Mouse (Mus musculus): ENCODE results near the gene Golga3.

Golga3 gene

DNA sequence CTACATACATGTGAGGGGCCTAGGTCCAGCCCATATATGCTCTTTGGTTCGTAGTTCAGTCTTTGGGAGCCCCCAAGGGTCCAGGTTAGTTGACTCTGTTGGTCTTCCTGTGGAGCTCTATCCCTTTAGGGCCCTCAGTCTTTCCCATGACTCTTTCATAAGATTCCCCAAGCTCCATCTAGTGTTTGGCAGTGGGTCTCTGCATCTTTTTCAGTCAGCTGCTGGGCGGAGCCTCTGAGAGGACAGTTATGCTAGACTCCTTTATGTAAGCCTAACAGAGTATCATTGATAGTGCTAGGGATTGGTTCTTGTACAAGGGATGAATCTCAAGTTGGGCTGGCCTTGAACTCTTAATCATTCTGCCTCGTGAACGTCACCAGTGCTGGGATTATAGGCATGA lies 43.8 kb downstream of the Golga3 start:
- CTCF ChIA-PET, result interaction anchor here in 3 of 4 experiments (0.6 to 2.1 kb wide), 4 partner anchors 10 to 702 kb away, joined by 3 to 13 read pairs (median 5); partner anchors contain the start of genes Ankle2 (in 1 of the 3), Pole (in 1 of the 3) and Pxmp2 (in 1 of the 3)
- POLR2A ChIA-PET, result interaction anchor here in 3 of 4 experiments (0.8 to 2.7 kb wide), 8 partner anchors 10 to 125 kb away, joined by 3 to 10 read pairs (median 6); partner anchors contain the start of genes Ankle2 (in 2 of the 3), Pole (in 1 of the 3) and Pxmp2 (in 1 of the 3)

DNA sequence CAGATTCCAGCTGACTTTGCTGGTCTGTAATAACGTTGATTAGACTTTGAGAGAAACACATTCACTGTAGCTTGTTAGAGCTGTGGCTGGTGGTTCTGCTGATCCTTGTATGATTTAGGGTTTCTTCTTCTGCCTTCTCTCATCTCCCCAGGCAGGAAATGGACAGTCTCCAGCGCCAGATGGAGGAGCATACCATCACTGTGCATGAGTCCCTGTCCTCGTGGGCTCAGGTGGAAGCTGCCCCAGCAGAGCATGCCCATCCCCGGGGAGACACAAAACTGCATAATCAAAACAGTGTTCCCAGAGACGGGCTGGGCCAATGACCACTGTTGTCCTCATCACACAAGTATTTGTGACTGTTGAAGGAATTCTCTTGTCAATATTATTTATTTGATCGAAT lies 46.3 kb downstream of the Golga3 start:
- POLR2A ChIA-PET, result interaction anchor here in 1 of 4 experiments (1.2 kb wide), 1 partner anchor 48 kb away, joined by 3 read pairs; no protein-coding TSS in a partner anchor
- CTCF ChIA-PET, result no interaction called here

DNA sequence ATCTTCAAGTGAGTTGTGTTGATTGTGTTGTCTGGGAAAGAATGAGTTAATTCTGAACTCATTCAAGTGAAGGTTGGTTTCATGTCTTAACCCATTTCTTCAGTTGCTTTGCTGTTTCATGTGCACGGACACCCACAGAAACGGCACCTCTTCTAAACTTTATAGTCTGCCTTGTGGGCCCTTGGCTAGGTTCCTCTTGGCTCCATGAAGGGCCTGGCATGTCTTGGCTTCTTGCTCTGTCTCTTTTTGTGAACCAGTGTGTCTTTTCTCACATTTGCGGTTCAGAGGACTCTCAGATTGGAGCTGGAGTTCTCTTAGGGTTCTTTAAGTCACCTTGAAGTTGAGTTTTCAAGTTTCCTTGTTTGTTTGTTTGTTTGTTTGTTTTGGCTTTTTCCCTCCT lies 48.6 kb downstream of the Golga3 start:
- POLR2A ChIA-PET, result interaction anchor here in 1 of 4 experiments (0.6 to 1.4 kb wide), 2 partner anchors 43 to 57 kb away, joined by 3 to 7 read pairs; no protein-coding TSS in a partner anchor
- CTCF ChIA-PET, result no interaction called here

DNA sequence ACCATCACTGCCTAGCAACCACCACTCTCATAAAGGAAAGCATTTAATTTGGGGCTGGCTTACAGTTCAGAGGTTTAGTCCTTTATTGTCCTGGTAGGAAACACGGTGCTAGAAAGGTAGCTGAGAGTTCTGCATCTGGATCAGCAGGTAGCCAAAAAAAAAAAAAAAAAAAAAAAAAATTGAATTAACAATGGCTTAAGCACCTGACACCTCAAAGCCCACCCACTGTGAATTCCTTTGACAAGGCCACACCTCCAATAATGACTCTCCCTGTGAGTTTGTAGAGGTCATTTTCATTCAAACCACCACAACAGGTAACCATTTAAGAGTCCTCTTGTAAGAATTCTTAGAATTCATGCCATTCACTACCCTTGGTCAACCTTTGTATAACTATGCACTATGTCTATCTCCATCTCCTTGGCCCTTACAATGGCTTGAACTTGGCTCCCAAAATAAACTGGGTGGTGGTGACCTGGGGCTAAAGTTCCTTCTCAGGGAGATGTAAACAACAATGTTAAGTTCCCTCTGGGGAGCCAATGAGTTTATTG lies 50.9 kb downstream of the Golga3 start:
- ChIA-PET CTCF (interaction anchor here in 3 of 4 experiments (0.6 to 1.6 kb wide), 6 partner anchors 17 to 225 kb away, joined by 3 to 14 read pairs (median 4); partner anchors contain the start of gene Pxmp2 (in 1 of the 3)), POLR2A (interaction anchor here (0.6 to 2.5 kb wide), 47 partner anchors 8 to 900 kb away, joined by 3 to 15 read pairs (median 4); partner anchors contain the start of genes Pole (in 3 of the 4), Pxmp2 (in 2 of the 4), Golga3 (in 1 of the 4) and Gtpbp6 (in 1 of the 4))

DNA sequence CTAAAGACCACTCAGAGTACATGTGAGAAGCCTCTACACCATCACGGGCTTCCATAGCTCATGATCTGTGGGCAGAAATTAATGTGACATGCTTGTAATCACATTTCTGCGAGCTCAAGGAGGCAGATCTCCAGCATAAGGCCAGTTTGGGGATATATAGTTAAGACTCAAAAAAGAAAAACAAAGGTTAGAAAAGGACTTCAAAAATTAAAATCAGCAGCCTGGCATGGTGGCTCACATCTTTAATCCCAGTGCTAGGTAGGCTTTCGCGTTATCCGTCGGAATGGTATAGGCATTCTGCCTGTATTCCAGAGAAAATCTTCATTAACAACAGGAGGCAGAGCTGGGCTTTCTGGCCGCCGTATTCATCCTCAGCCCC lies 53.9 kb downstream of the Golga3 start:
- ChIA-PET CTCF (interaction anchor here in 1 of 4 experiments (0.9 kb wide), 1 partner anchor 9 kb away, joined by 3 read pairs; no protein-coding TSS in a partner anchor), POLR2A (interaction anchor here (0.5 to 3.7 kb wide), 52 partner anchors 9 to 763 kb away, joined by 3 to 56 read pairs (median 4); partner anchors contain the start of genes Pxmp2 (in 4 of the 4), Pole (in 3 of the 4), Gm35315 (in 2 of the 4) and Pgam5 (in 2 of the 4))

DNA sequence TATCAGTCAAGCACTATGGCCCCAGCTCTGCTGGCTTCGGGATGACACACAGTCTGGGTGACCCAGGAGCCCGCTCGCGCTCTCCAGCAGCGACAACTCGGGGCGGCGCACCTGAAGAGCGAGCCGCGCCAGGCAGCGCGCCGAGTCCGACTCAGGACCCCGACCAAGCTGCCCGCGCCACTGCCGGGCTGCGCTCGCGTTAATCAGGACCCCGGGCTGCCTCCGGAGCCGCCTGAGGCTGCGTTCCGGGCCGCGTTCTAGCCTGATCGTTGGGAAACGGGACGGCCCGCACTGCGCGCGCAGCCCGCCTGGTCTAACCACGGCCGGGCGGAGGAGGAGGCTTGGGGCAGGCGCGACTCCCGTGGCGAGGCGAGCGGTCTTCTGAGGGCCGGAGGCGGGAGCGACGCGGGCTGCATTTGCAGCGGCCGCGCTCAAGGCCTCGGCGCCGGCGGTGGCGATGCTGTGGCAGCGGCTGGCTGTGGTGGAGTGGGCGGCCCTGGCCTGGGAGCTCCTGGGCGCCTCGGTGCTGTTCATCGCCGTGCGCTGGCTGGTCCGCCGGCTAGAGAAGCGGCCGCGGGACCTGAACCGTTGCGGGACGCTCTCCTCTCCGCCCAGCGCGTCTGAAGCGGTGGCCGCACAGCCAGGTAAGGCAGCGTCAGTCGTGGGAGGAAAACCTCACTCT lies 54.4 kb downstream of the Golga3 start, which contains the start of gene Ankle2:
Gene Ankle2, plus strand, starts transcription at position 225 of the 682 bp plus-strand sequence.
- ChIA-PET CTCF (interaction anchor here (0.5 to 1.2 kb wide), 5 partner anchors 10 to 481 kb away, joined by 3 to 6 read pairs (median 3); no protein-coding TSS in a partner anchor), POLR2A (interaction anchor here (0.5 to 3.7 kb wide), 57 partner anchors 10 to 764 kb away, joined by 3 to 56 read pairs (median 4); partner anchors contain the start of genes Pxmp2 (in 4 of the 4), Gm35315 (in 3 of the 4), Pole (in 3 of the 4) and Pgam5 (in 2 of the 4))

DNA sequence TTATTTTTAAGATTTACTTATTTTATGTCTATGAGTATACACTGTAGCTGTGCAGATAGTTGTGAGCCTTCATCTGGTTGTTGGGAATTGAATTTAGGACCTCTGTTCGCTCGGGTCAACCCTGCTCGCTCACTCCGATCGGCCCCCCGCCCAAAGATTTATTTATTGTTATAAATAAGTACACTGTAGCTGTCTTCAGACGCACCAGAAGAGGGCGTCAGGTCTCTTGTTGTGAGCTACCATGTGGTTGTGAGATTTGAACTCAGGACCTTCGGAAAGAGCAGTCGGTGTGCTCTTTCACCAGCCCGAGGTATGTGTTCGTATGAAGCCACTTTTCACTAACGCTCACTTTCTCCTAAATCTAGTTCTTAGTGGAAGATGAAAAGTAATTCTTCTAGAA lies 55.1 kb downstream of the Golga3 start:
- ChIA-PET CTCF (interaction anchor here (0.5 to 1.2 kb wide), 6 partner anchors 10 to 673 kb away, joined by 3 to 6 read pairs (median 3); partner anchors contain the start of gene Crlf2 (in 1 of the 4)), POLR2A (interaction anchor here in 3 of 4 experiments (0.6 to 3.7 kb wide), 24 partner anchors 11 to 365 kb away, joined by 3 to 56 read pairs (median 4); partner anchors contain the start of genes Pole (in 3 of the 3), Pxmp2 (in 3 of the 3), Pgam5 (in 2 of the 3) and Gm35315 (in 1 of the 3))

DNA sequence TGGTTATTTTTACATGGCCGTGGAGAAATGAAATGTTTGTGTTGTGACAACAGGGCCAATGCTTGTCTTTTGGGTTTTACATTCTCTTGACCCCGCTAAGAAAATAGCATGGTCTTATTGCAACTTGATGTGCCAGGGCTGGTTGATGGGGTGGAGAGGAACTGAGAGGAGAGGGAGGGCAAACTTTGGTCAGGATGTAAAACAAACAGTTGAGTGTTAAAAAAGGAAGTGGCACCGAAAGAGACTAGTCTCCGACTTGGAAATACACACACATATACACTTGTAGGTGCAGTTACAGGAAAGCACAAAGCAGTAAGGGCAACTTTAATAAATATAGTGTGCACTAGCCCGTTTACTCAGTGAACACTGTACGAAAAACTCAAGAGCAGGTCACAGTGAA lies 55.8 kb downstream of the Golga3 start:
- ChIA-PET POLR2A (interaction anchor here in 2 of 4 experiments (1.1 to 3.7 kb wide), 9 partner anchors 11 to 54 kb away, joined by 3 to 56 read pairs (median 17); partner anchors contain the start of genes Pole (in 2 of the 2), Pxmp2 (in 2 of the 2) and Pgam5 (in 1 of the 2)), CTCF (interaction anchor here in 1 of 4 experiments (0.6 to 1.2 kb wide), 2 partner anchors 11 to 674 kb away, joined by 3 to 6 read pairs; partner anchors contain the start of gene Crlf2)

DNA sequence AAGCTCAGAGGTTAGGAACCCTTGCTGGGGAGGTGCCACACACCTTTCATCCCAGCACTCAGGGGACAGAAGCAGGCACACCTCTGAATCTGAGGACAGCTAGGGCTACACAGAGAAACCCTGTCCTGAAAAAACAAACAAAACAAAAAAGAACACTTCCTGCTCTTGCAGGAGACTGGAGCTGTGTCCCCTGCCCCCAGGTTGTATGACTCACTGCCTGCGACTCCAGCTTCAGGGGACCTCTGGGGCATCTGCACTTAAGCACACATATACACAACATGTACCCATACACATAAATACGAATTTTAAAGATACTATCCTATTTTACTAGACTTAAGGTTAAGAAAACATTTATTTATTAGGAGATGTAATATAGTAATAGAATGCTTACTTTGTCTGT lies 67.6 kb downstream of the Golga3 start:
- ChIA-PET POLR2A (interaction anchor here in 2 of 4 experiments (1.2 to 4.7 kb wide), 7 partner anchors 8 to 160 kb away, joined by 4 to 21 read pairs (median 5); partner anchors contain the start of genes Ankle2 (in 1 of the 2), Pole (in 1 of the 2) and Pxmp2 (in 1 of the 2)), CTCF (interaction anchor here in 3 of 4 experiments (1.0 to 1.6 kb wide), 4 partner anchors 13 to 40 kb away, joined by 3 to 4 read pairs (median 3); no protein-coding TSS in a partner anchor)

DNA sequence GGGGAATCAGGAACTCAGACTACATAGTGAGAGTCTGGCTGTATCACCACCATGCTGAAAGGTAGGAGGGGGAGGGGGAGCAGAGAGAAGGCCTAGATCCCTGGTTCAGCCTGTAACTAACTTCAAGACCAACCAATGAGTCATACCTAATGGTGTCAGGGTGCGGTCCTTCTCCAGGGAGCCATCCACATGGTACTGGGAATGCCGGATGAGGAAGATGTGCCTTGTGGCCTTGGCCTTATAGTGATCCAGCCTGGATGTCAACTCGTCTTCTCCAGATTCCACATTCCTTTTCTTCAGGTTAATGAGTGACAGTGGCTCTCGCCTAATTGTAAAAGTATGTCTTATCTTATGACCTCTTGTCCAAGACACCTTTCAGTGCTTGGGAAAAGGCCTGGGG lies 90.4 kb downstream of the Golga3 start:
- ChIA-PET POLR2A (interaction anchor here in 2 of 4 experiments (1.0 to 4.0 kb wide), 4 partner anchors 13 to 19 kb away, joined by 4 to 16 read pairs (median 12); partner anchors contain the start of genes Pole (in 1 of the 2) and Pxmp2 (in 1 of the 2)), CTCF (no interaction called here)

DNA sequence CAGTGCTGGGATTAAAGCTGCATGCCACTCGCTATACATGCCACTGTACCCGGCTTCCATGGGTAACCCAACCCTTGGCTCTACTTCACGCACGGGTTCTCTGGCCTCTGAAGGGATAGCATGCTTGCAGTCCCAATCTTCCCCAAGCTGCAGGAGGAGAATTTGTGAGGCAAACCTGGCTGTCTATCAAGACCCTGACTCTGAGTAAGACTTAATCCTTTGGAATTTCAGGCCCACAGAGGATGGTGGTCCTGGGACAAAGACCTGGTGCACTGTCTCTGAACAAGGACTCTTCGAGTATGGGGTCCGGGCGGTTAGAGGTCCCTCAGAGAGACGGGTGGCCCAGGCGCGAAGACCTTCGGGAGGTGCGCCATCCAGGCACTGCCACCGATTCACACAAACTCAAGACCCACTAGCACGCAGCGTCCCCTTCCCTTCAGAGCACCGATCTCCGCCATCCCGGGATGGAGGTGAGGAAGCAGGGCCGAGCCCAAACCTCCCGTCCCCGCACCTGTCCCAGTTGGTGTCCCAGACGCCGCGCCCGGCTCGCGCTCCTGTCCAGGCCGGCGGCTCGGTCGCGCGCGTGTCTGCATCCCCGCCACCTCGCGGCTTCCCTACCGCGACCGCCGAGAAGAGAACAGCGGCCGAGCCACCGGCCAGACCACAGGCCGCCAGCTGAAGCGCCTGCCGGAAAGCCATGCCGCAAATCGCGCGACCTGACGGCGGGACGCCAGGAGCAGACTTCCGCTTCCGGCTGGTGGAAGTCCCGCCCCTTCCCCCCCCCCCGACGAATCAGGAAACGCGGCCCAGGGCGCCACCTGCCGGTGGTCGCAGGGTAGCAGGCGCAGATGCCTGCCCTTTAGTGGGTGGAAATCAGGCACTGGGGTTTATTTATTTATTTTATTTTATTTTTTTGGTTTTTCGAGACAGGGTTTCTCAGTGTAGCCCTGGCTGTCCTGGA lies 92.9 kb downstream of the Golga3 start, which contains the start of gene Pgam5:
Gene Pgam5, minus strand, starts transcription at position 773 of the 961 bp plus-strand sequence.
- ChIA-PET CTCF (interaction anchor here (0.5 to 1.9 kb wide), 13 partner anchors 9 to 1476 kb away, joined by 3 to 16 read pairs (median 3); partner anchors contain the start of genes Pole (in 2 of the 4) and Pxmp2 (in 2 of the 4)), POLR2A (interaction anchor here (0.6 to 4.0 kb wide), 44 partner anchors 9 to 1758 kb away, joined by 3 to 77 read pairs (median 5); partner anchors contain the start of genes Pole (in 4 of the 4), Pxmp2 (in 4 of the 4), Ankle2 (in 2 of the 4) and Chfr (in 1 of the 4))

DNA sequence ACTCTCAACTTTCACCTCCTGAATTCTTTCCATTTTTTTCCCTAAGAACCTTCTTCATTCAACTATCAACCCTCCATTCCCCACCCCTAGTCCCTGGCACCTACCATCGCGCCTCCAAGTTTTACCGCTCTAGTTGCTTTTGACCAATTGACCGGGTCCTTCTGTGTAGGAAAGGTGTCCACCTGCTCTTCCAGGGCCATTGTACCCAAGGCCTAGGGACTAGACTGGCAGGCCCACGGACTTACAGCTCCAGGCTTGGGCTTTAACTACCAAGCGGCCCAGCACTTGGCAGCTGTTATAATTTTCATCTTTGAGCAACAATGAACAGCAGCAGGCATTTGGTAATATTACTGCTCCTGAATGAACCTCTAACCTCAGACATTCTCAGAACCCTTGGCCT lies 93.7 kb downstream of the Golga3 start:
- ChIA-PET POLR2A (interaction anchor here in 3 of 4 experiments (0.5 to 4.0 kb wide), 12 partner anchors 9 to 474 kb away, joined by 3 to 77 read pairs (median 6); partner anchors contain the start of genes Pole (in 3 of the 3), Pxmp2 (in 3 of the 3), Ankle2 (in 2 of the 3) and Gtpbp6 (in 1 of the 3)), CTCF (interaction anchor here in 2 of 4 experiments (1.2 to 1.9 kb wide), 2 partner anchors 14 to 15 kb away, joined by 4 to 16 read pairs; partner anchors contain the start of genes Pole (in 1 of the 2) and Pxmp2 (in 1 of the 2))

DNA sequence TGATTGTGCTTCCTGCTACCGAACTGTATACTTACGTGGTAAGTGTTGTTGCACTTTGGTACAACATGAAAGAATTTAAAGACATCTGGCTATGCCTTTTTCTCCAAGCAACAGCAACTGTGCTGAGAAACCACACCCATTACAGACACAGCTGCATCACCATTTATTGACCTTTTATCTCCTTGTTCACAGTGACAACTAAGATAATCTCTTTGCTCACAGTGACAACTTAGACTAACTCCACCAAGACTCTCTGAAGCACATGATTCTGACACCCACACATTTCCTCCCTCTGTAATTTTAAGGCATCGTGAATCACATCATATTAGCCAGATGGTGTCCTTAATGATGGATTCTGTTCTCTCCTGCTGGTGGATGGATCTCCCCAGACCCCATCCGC lies 97.6 kb downstream of the Golga3 start:
- POLR2A ChIA-PET, result interaction anchor here in 2 of 4 experiments (1.6 to 3.1 kb wide), 2 partner anchors 12 kb away, joined by 5 to 27 read pairs; partner anchors contain the start of genes Pole (in 2 of the 2) and Pxmp2 (in 2 of the 2)
- CTCF ChIA-PET, result no interaction called here

DNA sequence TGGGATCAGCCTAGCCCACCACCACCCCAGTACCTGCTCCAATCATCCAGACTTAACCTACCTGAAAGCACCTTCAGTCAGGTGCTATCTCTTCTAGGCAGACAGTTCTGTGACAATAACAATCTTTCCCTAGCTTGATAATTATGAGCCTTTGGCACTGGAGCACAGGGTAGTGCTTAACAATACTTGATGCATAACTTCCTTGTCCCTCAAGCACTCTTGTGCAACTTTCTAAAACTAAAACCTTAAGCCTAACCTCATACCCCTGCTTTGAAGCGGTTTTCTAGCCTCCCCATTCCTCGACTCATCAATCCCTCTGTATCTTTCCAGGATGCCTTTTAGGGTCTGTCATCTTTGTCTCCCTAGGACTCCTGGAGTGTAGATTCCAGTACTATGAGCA lies 98.3 kb downstream of the Golga3 start:
- ChIA-PET POLR2A (interaction anchor here in 2 of 4 experiments (1.6 to 3.1 kb wide), 2 partner anchors 11 kb away, joined by 5 to 27 read pairs; partner anchors contain the start of genes Pole (in 2 of the 2) and Pxmp2 (in 2 of the 2)), CTCF (no interaction called here)

Measured in embryonic stem cell, embryonic (primary cell).